Comparison of ENCODE assay signal across 9 mouse cellular contexts in the genomic region with DNA sequence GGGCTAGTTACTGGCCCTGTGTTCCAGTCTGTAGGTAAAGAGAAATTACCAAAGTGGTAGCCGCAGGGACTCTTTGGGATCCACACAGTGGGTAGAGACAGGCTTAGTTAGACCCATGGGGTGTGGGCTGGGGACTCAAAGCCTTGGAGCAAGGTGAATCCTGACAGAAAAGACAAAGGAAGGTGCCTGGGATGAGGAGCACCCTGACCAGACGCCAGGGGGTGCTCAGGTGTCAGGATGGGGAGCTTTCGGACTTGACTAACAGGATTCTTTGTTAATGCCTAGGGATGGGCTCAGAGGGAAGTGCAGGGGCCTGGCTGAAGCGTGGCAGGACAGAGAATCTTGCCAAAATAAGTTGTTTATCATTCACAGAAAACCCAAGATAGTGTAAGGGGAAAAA. TPM values are rescaled to one million over a fixed set of nuclear protein-coding genes. Genes with fewer than 3 reads are reported as not detected.
DNase-seq lines count a peak whose midpoint lies in the region; ATAC-seq and TF ChIP-seq lines count a peak whose summit lies in the region.
"Had no signal": no experiment of that assay in that cellular context is flagged by ENCODE, and none has a peak within 500 bp of the region (broad histone marks: within the 10 kb centered on the region; RNA-seq: fewer than 3 reads in every experiment).

No protein-coding gene starts in this region.

- H3K4me3 ChIP-seq in gastrocnemius, adult 2 months, result no peak overlapping the region
- H3K4me3 ChIP-seq: hindbrain, embryonic 15.5 days had no signal

- intact Hi-C loops in gastrocnemius, adult 2 months (cut with DNase I), result loop anchor here (5.0 kb wide), 2 partner anchors 60 to 150 kb away; no protein-coding TSS in a partner anchor

- no peak overlapping the region for H3K27ac ChIP-seq in gastrocnemius, adult 2 months
- H3K27ac ChIP-seq: hindbrain, embryonic 15.5 days had no signal

- peak; percentile 65 for DNase-seq in gastrocnemius, adult 2 months
- no peak for DNase-seq in gastrocnemius, adult 8-10 months (ENCODE audit: low spot score in 2 of 2)
- peak; percentile 30 for DNase-seq in 416B (ENCODE audit: low read depth)
- peak; percentile 73 for DNase-seq in embryo, embryonic 11 days
- peak; percentile 21 for DNase-seq in kidney, adult 9 months
- DNase-seq in right cerebral cortex, postnatal 36 days (ENCODE audit: low spot score in 2 of 2), result no peak
- no peak for DNase-seq in layer of hippocampus, adult 8-10 months (ENCODE audit: low spot score in 2 of 2)

- peak; percentile 70 for TF ChIP-seq CTCF in gastrocnemius, adult 2 months (IDR thresholded peaks at IDR 0.05)

- ATAC-seq in megakaryocyte-erythroid progenitor cell, adult 5-6 weeks (replicated peaks; ENCODE audit: low FRiP score, low TSS enrichment, poor library complexity, severe bottlenecking), result 0 out of 2 replicates have a peak, but pooled peaks have one; percentile 27

RNA-seq across cellular contexts. Expression of a gene that starts 10.1 kb away (rescaled TPM):
- total RNA-seq in gastrocnemius, adult 2 months (2021), result 1 to 10 TPM in 1 of 2 experiments, under 1 TPM in 1; 0.89 to 1.4 TPM
- total RNA-seq in gastrocnemius, adult 8-10 months (2022), result 1 to 10 TPM; 1.0 to 5.1 (median 3.1) TPM
- 13.0 and 13.8 TPM in 2 replicates for total RNA-seq in megakaryocyte-erythroid progenitor cell, adult 5-6 weeks (2014; fragmentation: Nextera tagmentation)
- total RNA-seq in megakaryocyte-erythroid progenitor cell, adult 5-6 weeks (2017), result 46.6 and 82.1 TPM in 2 replicates
- 1 to 10 TPM; 4.8 to 6.8 (median 5.7) TPM for total RNA-seq in layer of hippocampus, adult 8-10 months (2022)

RNA-seq across cellular contexts. Expression of a gene that starts 23.7 kb away (rescaled TPM):
- total RNA-seq in gastrocnemius, adult 2 months (2021), result over 10,000 TPM; 28,899 to 38,022 TPM
- over 10,000 TPM; 31,851 to 38,724 (median 35,835) TPM for total RNA-seq in gastrocnemius, adult 8-10 months (2022)
- not detected in 2 replicates for total RNA-seq in megakaryocyte-erythroid progenitor cell, adult 5-6 weeks (2014; fragmentation: Nextera tagmentation)
- total RNA-seq in megakaryocyte-erythroid progenitor cell, adult 5-6 weeks (2017), result not detected in 2 replicates
- 1 to 10 TPM in 2 of 4 experiments, not detected in 2; 1.2 to 3.8 TPM for total RNA-seq in layer of hippocampus, adult 8-10 months (2022)

Comparison
In these comparisons a context has a peak if more than half of its experiments do, and no peak if none do; other contexts are left out.
1. DNase-seq: peak in gastrocnemius, adult 2 months (single experiment), 416B (single experiment), embryo, embryonic 11 days (single experiment) and kidney, adult 9 months (single experiment); none in gastrocnemius, adult 8-10 months (0 of 2), right cerebral cortex, postnatal 36 days (0 of 2) and layer of hippocampus, adult 8-10 months (0 of 2).
2. RNA of a gene that starts 23.7 kb away (total RNA-seq): 28,899 to 38,022 TPM in gastrocnemius, adult 2 months and 31,851 to 38,724 TPM in gastrocnemius, adult 8-10 months; 1.2 to 3.8 TPM in layer of hippocampus, adult 8-10 months and not detected in megakaryocyte-erythroid progenitor cell, adult 5-6 weeks; every median in the first group is over 1,000 times any median in the second.